Mouse (Mus musculus) heart, postnatal 25 days (tissue): Measurements from ENCODE around the gene Dad1. TPM values are rescaled to one million over a fixed set of nuclear protein-coding genes. Genes with fewer than 3 reads are reported as not detected.

ENCODE experiments used
- DNase-seq: peaks from one replicate; pipeline ENCODE4 v3.0.0; 2022; ENCODE audit warnings: low spot score
- intact Hi-C: fragments of 180-260 bp; cut with DNase I; formaldehyde crosslinking; loops from one replicate; pipeline ENCODE4 v1.15.1; 2025
- total RNA-seq, 2 experiments: library from RNA; stranded (reverse); gene quantifications; 2 replicates each; pipeline ENCODE4 v1.2.3; 2021

The Dad1 gene
- total RNA-seq, result 100 to 1,000 TPM; 103 to 112 TPM

DNA sequence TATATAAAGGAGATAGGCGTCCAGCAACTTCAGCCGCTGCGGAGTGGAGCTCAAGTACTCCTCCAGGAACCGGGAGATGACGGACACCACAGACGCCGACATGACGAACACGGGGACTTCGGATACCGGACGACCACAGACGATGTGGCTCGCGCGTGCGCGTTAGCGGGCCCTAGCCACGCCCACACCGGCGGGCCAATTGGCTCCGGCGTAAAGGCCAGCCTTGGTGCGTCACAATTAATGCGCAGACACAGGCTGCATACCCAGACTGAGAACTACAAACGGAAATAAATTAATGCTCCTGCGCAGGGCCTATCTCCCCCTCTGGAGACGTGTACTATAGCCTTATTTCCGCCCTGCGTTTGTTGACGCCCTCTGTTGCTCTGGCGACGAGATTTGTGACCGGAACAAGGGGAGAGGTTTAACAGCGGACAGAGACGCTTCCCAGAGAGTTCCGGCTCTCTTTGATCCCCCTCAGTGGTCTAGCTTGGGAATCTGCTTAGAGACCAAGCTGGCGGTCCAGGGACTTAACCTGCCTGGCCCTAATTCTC is at the start of gene Dad1, which contains the start of gene Abhd4:
Gene Dad1, minus strand, starts transcription at position 364 of the 551 bp plus-strand sequence.
Gene Abhd4, plus strand, starts transcription at position 448 of the 551 bp plus-strand sequence.
- peak; percentile 96 for DNase-seq
- intact Hi-C loops, result loop anchor here (5.0 kb wide), 1 partner anchor 263 kb away; the partner anchor contains the start of gene Prmt5

DNA sequence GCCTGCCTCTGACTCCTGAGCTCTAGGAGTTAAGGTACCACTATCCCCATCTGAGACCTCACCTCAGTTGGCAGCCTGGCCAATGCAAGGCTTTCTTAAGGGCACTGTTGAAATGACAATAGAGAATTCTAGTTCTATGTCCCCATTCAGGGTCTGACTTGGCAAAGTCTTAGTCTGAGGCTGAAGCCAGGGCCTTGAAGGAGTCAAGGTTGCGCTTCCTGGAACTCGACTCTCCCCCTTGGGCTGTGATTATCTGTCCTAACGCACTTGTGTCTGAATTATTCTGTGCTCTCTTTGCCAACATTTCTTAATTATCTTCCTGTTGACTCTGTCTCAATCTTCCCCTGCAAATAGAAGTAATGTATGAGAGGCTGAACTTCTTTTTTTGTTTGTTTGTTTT is 46.8 kb upstream of the Dad1 start:
- DNase-seq, result no peak
- intact Hi-C loops, result no loop called here

DNA sequence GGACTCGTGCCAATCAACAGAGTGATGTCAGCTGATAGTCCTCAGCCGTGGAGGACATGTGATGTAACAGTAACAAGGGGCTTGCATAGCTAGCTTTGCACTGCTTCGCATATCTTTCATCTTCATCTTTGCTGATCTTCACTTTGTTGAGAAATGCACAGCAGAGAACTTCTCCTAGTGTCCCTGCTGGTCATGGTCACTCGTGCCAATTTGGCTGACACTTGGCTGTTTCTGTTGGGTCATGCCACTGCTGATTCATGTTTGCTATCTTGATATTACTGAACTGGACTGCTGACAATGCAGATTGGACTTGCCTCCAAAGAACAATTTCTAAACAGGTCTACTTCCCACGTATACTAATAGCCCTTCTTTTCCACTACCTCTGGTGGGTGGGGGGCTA is 46.2 kb upstream of the Dad1 start:
- intact Hi-C loops, result no loop called here
- DNase-seq, result no peak

DNA sequence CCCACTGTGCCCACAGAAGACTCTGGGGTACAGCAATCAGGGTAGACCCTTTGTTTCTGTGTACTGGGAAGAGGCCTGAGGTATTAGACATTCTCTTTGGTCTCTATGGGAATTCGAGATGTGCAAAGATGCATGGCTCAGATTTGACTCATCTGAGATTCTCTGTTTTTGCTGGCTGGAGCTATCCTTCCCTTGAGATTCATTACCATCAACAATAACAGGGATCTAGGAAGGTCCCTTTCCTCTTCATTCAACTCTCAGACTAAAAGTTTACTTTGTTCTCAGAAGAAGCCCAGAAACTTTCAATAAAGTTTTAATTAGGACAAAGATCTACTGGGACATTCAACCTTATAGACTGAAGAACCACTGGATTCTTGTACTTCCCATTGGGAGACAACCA is 30.9 kb upstream of the Dad1 start, which contains the start of gene Olfr49:
Gene Olfr49, minus strand, starts transcription at position 101 of the 400 bp plus-strand sequence.
- no peak for DNase-seq
- intact Hi-C loops, result no loop called here

DNA sequence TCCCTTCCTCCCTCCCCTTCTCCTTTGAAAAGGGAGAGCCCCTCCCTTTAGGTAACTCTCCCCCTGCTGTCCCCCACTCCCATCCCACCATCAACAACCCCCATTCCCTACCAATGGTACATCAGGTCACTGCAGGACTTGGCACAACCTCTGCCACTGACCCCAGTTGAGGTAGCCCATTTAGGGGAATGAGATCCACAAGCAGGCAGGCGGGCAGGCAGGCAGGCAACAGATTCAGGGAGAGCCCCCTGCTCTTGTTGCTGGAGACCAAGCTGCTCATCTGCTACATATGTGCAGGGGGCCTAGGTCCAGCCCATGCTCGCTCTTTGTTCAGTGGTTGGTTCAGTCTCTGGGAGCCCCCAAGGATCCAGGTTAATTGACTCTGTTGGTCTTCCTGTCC is 22.5 kb upstream of the Dad1 start:
- intact Hi-C loops, result no loop called here

DNA sequence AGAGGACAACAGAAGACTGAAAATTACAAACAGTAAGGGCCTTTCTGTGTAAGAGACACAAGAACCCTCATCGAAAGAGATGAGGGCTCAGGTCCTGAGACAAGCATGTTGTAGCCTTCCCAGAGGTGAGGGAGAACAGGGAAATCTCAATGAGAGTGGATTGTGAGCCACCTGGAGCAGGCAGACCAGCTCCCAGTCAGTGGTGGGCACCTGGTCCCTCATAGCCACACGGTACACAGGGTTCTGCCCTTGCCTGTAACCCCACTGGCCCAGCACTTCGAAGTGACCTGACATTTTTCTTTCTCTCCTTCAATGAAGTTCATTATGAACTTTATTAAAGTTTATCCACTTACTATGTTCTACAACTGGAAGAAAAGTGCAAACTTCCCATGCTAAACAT is 18.8 kb upstream of the Dad1 start:
- DNase-seq, result no peak
- intact Hi-C loops, result no loop called here

More for the DNA sequence above, 22.5 kb upstream of the Dad1 start:
- no peak for DNase-seq

DNA sequence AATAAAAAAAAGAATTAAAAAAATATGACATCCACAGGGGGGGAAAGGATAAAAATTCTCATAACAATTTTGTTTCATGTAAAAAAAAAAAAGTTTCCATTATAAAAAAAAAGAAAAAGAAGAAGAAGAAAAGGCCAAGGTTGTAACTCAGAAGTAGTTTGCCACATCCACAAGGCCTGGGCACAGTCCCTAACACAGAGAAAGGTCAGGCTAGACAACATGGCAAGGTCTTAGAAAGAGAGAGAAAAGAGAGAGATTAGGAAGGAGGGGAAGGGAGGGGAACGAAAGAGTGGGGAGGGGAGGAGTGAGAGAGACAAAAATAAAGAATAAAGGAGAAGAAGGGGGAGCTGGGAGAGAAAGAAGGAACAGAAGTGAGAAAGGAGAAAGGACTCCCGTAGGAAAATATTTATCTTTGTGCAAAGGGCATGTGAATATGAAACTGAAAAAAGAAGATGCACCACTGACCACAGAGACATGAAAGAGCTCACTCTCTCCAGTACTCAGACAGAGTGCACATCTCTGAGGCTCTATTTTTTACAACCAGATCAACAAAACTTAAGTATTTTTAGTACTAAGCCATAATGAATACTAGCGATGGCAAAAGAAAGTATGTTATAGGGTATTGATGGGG is 18.2 kb upstream of the Dad1 start:
- intact Hi-C loops, result no loop called here
- DNase-seq, result no peak

DNA sequence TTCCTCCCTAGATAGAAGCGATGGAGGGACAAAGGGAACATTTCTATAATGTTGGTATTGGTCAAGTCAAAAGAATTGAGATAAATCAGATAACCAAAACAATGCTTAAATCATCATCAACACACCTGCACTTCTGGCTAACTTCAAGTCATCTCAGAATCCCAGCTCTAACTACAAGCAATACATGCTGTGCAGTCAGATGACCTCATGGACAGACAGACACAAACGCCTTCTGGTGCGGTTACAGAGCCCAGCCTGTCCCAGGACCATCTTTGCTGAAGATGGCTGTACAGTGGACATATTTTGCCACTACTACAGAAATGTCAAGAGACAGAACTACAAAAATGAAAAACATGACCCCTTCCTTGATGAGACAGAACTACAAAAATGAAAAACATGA is 16.5 kb upstream of the Dad1 start:
- DNase-seq, result no peak
- intact Hi-C loops, result no loop called here

DNA sequence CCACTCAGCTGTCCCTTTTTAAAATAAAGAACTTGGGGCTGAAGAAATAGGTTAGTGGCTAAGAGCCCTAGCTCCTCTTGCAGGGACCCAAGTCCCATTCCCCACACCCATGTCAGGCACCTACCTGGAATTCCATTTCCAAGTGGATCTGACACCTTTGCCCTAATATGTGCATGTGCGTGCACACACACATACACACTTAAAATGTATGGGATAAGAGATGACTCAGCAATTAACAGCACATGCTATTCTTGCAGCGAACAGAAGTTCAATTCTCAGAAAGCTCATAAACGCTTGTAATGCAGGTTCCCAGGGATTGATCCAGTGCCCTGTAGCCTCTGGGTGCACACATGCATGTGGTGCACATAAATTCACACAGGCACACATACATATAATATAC is 15.7 kb upstream of the Dad1 start:
- DNase-seq, result no peak
- intact Hi-C loops, result no loop called here

DNA sequence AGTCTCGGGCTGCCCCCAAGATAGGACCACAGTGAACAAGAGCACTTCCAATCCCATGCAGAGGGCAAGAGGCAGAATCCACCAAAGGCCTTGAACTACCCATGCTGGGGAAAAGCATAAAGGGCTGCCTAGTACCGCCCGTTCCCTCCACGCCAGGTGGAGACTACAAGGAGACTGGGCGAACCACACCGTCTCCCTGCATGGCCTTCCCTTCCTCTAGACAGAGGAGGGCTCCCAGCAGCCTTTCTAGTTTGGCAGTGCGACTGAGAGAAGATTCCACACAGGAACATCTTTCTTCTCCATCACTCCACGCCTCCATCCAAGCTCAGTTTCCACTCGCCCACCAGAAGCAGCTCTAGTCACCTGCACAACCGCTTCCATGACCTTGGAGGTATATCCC is 14.1 kb upstream of the Dad1 start:
- intact Hi-C loops, result no loop called here
- DNase-seq, result no peak

DNA sequence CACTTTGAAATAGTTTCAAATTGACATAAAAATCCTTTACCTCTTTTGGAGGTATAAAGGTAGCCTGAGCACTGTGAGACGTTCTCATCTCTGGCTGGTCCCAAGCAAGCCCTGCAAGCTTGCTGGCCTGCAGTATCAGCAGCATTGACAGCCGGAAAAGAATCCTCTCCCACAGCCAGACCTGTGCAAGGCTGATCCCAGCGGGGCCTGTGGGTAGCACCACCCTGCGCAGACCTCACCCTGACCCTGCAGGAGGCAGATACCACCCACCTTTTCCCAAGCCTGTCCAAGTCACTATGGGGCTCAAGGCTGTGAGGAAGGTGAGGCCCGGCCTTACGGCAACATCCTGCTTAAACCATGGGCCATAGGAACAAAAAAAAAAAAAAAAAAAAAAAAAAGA is 12.0 kb upstream of the Dad1 start:
- DNase-seq, result no peak
- intact Hi-C loops, result no loop called here

DNA sequence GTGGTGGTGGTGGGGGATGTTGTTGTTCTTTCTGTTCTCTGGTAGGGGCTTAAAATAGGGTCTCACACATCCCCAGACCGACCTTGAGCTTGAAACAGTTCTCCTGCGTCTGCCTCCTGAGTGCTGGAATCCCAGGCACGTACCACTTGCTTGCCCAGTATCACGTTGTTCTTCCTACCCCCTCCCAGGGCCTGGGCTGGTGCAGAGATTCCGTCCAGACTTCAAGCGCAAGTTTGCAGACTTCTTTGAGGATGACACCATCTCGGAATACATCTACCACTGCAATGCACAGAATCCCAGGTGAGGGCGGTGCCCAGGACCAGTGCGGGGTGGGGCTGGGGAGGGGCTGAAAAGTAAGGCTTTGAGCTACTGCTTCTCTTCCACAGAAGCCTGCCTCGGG is 11.2 kb upstream of the Dad1 start:
- intact Hi-C loops, result no loop called here

DNA sequence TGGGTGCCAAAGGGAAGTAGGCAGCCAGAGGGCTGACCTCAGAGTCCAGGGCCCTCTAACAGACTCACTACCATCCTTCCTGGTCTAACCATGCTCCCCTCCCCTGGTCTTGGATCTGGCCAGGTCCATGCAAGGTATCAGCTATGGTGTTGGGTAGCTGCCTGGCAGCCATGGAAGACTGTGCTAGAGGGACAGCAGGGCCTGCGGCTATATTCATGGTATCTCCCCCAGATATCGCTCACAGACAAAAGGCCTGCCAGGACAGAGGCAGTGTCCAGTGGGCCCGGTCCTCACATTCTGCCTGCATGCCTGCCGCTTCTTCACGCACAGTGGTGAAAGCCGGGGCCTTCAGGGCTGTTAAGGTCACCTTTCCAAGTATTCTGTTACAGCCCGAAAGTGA is 10.3 kb upstream of the Dad1 start:
- intact Hi-C loops, result no loop called here
- DNase-seq, result no peak

More for the DNA sequence above, 11.2 kb upstream of the Dad1 start:
- no peak for DNase-seq

DNA sequence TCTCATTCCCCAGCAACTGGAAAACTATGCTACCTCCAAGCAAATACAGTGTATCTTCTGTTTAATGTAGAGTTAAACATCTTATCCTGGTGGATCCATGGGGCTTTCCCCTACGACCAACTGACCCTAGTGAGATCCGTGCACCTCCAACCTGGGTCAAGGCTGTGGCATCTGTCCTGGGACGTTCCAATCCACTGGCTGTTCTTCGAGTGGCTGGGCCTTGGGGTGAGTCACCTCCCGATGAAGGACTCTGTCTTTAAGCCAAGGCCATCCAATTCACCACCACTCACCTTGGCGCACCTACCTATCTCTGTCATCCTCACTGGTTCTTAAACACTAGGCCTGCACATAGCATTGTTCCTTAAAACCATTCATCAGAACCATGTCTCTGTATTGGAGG is 9.2 kb upstream of the Dad1 start:
- intact Hi-C loops, result no loop called here
- DNase-seq, result no peak

DNA sequence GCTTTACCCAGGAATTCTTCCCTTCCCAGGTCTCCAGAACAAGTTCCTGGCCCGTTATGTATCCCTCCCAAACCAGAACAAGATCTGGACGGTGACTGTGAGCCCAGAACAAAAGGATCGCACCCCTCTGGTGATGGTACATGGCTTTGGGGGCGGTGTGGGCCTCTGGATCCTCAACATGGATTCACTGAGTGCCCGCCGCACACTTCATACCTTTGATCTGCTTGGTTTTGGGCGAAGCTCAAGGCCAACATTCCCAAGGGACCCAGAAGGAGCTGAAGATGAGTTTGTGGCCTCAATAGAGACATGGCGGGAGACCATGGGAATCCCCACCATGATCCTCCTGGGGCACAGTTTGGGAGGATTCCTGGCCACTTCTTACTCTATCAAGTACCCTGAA is 8.7 kb upstream of the Dad1 start:
- intact Hi-C loops, result no loop called here

DNA sequence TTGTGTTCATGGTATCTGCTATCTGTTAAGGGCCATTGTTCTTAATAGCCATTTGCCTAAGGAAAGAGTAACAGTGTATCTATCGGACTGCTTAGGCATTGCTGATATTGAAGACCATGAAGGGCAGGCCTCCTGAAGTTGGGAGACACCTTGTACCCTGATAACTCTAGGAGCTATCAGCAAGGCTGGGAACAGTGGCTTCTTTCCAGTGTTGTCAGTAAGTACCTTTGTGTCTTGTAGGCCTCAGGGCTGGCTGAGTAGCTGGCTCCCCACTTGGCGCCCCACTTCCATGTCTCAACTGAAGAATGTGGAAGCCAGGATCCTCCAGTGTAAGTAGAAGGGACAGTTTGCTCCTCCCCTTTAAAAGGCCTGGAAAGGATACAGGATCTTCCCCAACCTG is 7.5 kb upstream of the Dad1 start:
- no peak for DNase-seq
- intact Hi-C loops, result no loop called here

More for the DNA sequence above, 8.7 kb upstream of the Dad1 start:
- no peak for DNase-seq

DNA sequence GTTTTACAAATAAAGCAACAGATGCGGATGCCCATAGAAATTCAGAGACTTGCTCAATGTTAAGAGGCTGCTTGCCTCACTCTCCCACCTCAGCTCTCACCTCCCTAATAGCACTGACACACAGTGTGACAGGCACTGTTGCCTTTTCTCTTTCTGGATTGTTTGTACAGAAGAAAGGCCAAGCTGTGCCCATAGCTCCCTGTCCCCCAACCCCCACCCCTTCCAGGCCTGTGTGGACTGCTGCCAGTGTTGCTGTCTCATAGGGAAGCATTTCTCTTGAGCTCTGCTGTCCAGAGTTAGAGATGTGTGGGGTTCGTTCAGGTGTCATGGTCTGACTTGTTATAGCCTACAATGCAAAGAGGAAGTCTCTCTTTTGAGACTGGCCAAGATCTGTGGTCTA is 6.3 kb upstream of the Dad1 start:
- no peak for DNase-seq
- intact Hi-C loops, result no loop called here

DNA sequence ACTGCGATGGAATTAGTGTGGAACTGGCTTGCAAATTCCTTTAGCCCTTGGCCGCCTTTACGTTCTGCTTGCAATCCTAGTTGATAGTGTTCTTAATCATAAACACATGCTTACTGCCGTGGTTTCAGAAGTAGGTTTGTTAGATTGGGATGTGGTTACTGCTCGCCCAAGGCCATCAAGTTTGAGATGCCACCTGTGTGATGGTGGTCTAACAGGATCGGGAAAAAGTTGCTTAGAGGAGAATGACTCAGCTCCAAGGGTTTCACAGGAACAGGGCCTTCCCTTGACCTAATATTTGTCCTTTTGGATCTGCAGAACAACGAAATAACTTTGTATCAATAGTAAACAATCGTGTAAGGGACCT is 5.8 kb upstream of the Dad1 start:
- DNase-seq, result no peak
- intact Hi-C loops, result loop anchor here (5.0 kb wide), 1 partner anchor 103 kb away; the partner anchor contains the start of gene Oxa1l

DNA sequence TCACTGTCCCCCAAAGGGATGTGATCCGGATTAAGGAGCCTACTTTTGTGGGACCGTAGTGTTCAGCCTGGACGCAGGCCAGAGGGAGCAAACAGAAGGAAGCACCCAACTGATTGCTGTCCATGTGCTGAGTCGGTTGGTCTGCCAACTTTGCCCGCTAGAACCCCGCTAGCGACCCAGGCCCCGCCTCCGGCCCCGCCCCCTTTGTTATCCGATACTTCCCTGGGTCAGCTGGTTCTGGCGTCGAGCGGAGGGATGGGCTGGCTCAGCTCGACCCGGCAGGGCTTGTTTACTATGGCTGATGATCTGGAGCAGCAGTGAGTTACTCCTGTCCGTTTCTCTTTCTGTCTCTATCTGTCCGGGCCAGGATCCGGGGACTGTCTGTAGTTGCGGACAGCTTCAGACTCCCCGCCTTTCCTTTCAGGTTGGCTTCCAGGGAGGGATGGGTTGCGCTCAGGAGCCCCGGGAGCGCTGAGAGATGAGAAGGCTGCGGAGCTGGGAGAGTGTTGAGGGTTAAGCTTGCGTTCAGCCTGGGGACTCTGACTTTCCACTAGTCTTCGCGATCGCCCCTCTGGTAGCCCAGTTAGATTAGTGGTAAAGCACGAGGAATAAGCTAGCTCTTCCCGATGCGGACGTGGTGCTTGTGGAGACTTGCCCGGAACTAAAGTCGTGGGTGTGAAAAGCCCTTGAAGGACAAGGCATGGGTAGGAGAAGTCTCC is 5.3 kb upstream of the Dad1 start:
- peak; percentile 90 for DNase-seq
- intact Hi-C loops, result loop anchor here (5.0 kb wide), 1 partner anchor 103 kb away; the partner anchor contains the start of gene Oxa1l

DNA sequence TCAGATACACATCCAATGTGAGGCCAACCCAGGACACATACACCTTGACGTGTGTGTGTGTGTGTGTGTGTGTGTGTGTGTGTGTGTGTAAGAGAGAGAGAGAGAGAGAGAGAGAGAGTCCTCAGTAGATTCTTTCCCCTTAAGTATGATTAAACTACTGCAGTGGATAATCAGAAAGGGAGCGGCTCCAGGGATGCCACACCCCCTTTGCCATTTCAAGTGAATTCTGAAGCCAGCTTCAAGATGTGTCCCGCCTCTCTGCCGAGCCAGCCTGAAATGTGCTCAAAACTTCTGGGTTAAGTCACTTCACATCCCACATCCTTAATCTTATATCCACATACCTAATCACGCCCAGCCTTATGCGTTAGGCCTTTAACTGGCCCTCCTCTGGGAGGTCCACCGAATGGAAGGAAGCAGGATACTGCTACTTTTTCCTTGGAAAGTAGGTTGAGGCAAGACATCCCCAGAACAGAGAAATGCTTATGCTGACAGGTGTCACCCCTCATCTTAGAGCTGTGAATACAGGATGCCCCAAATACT is 4.3 kb upstream of the Dad1 start:
- DNase-seq, result no peak
- intact Hi-C loops, result loop anchor here (5.0 kb wide), 1 partner anchor 104 kb away; the partner anchor contains the start of gene Oxa1l
